Mouse (Mus musculus): ENCODE results near the gene Cacna1s. TPM values are rescaled to one million over a fixed set of nuclear protein-coding genes. Genes with fewer than 3 reads are reported as not detected.

The Cacna1s gene
- polyA plus RNA-seq (2014; fragmentation: Illumina TruSeq; extraction: RNeasy Lipid Tissue Mini Kit (QIAGEN cat#74804); ENCODE audit: low replicate concordance) = not detected

DNA sequence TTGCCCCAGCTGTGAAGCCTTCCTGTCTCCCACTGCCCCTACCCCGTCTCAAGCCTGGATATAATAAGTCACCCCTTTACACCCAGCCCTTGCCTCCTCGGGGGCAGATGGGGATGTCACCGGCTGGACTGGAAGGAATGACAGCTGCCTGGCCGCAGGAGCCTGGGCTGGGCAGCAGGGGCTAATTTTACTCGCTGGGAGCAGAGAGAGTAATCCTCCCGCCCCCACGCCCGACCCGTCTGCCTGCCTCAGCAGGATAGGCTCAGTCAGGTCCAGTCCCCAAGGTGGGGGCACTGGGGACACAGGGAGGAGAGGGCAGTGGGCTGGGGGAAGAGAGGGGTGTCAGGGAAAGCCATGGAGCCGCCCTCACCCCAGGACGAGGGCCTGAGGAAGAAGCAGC is at the start of gene Cacna1s:
Cacna1s (plus strand) TSS at position 204 of the 400 bp plus-strand sequence.

DNA sequence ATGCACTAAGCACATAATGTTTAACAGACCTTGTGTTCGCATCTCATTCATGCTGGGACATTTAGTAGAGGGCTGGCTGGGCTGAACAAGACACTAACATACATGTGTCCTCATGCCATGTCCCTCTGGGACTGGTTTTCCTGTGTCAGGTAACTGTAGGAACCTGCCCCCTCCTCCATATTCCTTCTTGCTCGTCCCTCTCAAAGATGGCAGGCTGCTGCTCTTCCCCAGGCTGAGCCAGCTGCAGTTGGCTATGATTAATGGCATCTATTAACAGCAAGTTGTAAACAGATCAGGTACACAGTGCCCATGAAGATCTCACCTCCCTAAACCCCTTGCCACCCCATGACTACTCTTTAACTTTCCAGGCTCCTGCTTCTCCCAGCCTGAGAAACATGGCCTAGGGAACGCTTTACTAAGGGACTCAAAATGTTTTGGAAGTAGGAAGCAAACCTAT is 46.2 kb upstream of the Cacna1s start, which contains the start of gene Igfn1:
Igfn1 (minus strand) TSS at position 51 of the 457 bp plus-strand sequence.

DNA sequence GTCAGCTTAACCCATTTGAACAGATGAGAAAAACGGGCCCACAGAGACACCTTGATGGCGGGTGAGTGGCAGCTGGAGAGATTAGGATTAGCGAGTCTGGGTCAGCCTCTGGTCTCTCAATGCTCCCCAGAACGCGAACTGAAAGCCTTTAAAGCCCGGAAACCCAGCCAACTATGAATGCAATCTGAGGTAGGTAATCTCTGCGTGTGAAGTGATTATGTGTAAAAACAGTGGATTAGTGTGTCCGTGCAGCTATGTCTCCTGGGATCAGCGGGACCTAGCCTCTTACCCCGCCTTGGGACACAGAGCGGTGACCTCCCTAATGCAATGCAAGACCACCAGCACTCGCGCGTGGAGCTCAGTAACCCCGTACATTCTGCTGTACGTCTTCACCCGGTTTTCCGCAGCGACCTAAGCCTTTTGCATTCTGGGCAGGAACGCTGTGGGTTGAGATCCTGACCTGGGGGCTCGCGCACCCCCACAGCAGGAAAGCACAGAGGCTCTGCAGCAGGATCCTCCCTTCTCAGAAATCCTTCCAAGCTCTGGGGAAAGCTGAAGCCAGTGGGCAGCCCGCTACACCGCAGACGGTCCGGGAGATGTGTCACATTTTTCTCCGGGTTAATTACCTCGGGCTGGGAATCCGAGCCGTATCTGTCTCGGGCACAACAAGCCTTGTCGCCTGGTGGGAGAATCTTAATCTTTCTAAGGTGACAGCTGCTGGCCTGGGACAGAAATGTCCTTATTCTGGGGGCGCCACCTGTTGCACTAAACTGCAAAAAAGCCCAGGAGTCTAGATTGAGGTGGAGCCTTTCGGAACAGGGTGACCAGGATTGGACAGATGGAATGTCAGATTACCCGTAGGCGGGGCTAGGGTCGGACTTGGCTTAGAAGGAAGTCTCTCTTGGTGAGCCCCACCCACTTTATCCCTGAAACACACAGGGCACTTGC is 45.1 kb upstream of the Cacna1s start, which contains the start of gene Tmem9:
Tmem9 (plus strand) TSS at position 940 of the 948 bp plus-strand sequence.

DNA sequence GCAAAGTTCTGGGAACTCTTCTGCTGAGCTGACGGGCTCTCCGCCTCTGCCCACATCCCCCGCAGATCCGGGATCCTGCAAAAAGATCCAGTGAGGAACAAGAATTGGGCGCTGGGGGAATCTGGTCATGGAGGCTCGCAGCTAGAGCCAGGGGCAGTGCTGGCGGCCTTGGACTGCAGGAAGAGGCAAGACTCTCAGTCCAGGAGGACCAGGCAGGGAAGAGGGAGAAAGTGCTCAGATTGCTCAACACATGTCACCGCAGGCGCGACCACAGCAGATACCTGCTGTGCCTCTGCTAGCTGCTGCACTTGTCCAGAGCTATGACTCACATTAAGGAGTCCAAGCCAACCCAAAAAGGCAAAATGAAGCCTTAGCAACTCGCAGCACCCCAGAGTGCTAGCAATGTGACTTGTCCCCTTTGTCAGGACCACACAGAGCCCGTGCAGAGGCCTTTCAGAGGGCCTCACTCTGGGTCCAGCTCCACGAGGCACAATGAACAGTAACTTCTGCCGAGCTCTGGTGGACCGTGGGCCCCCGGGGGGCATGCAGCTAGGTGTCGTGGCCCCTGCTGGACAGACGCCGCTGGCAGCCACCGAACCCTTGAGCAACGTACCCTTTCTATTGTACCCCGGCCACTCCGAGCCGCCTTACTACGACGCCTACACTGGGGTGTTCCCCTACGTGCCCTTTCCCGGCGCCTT is 2.1 kb upstream of the Cacna1s start, which contains the start of gene Ascl5:
Ascl5 (plus strand) TSS at position 493 of the 701 bp plus-strand sequence.

DNA sequence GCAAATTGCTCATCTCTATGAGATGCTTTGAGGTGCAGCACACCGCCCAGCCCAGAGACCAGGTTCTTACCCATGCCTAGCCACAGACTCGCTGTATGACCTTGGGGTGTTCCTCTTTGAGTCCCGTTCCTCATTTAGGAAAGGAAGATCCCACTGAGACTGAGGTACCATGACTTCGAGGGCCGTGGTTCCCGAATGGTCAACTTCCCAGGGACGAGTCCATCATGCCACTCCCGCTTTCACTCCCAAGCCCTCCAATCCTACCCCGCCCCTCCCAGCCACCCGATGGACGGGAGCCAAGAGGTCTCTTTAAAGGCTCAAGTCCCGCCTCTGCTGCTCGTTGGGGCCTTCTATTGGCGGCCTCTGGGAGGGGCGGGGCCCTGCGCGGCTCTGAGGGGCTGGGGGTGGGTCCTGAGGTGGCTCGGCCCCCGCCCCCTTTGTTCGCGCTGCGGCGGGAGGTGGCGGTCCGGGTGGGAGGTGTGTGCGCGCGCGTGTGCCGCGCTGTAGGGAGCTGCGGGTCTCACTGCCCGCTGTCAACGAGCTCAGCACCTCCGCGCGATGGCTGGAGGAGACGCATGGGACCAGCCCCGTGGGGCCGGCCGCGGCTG is 78.5 kb downstream of the Cacna1s start, which contains the start of gene Kif21b:
Kif21b (plus strand) TSS at position 439 of the 608 bp plus-strand sequence.

Other genes starting within 250 kb of the Cacna1s start
- 6.2 TPM for gene Lad1, start 234.2 kb upstream of the Cacna1s start, polyA plus RNA-seq (2014; fragmentation: Illumina TruSeq; extraction: RNeasy Lipid Tissue Mini Kit (QIAGEN cat#74804); ENCODE audit: low replicate concordance)
- 0.93 TPM for gene Tnnt2, start 216.4 kb upstream of the Cacna1s start, polyA plus RNA-seq (2014; fragmentation: Illumina TruSeq; extraction: RNeasy Lipid Tissue Mini Kit (QIAGEN cat#74804); ENCODE audit: low replicate concordance)
- gene Pkp1, start 133.5 kb upstream of the Cacna1s start, polyA plus RNA-seq (2014; fragmentation: Illumina TruSeq; extraction: RNeasy Lipid Tissue Mini Kit (QIAGEN cat#74804); ENCODE audit: low replicate concordance) = 2.0 TPM
- not detected for gene Igfn1, start 46.4 kb upstream of the Cacna1s start, polyA plus RNA-seq (2014; fragmentation: Illumina TruSeq; extraction: RNeasy Lipid Tissue Mini Kit (QIAGEN cat#74804); ENCODE audit: low replicate concordance)
- 0.63 TPM for gene Tmem9, start 44.6 kb upstream of the Cacna1s start, polyA plus RNA-seq (2014; fragmentation: Illumina TruSeq; extraction: RNeasy Lipid Tissue Mini Kit (QIAGEN cat#74804); ENCODE audit: low replicate concordance)
- not detected for gene Ascl5, start 1.9 kb upstream of the Cacna1s start, polyA plus RNA-seq (2014; fragmentation: Illumina TruSeq; extraction: RNeasy Lipid Tissue Mini Kit (QIAGEN cat#74804); ENCODE audit: low replicate concordance)
- gene Kif21b, start 78.6 kb downstream of the Cacna1s start, polyA plus RNA-seq (2014; fragmentation: Illumina TruSeq; extraction: RNeasy Lipid Tissue Mini Kit (QIAGEN cat#74804); ENCODE audit: low replicate concordance) = 1.2 TPM
- gene Mroh3, start 160.1 kb downstream of the Cacna1s start, polyA plus RNA-seq (2014; fragmentation: Illumina TruSeq; extraction: RNeasy Lipid Tissue Mini Kit (QIAGEN cat#74804); ENCODE audit: low replicate concordance) = 1.3 TPM
- 1.7 TPM for gene Inava, start 181.5 kb downstream of the Cacna1s start, polyA plus RNA-seq (2014; fragmentation: Illumina TruSeq; extraction: RNeasy Lipid Tissue Mini Kit (QIAGEN cat#74804); ENCODE audit: low replicate concordance)
- gene Gpr25, start 208.1 kb downstream of the Cacna1s start, polyA plus RNA-seq (2014; fragmentation: Illumina TruSeq; extraction: RNeasy Lipid Tissue Mini Kit (QIAGEN cat#74804); ENCODE audit: low replicate concordance) = not detected